Mouse (Mus musculus): ENCODE measurements around the gene Gm5244. TPM values are rescaled to one million over a fixed set of nuclear protein-coding genes. Genes with fewer than 3 reads are reported as not detected.

Gene Gm5244
- total RNA-seq (2023), result not detected

DNA sequence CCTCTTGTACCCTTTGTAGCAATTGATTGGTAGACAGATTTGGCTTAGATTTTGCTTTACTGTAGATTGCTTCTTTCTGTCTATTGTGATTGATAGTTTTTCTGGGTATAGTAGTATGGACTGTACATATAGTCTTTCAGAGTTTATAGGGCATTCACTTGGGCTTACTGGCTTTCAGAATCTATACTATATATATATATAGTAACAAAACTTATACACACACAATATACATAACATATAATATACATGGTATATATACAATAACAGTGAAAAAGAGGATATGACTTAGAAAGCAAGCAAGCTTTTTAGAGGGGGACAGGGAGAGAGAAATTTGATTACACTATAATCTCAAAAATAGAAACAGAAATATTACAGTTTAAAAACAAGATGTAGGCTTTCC is at the start of gene Gm5244:
Gm5244 (plus strand) TSS at position 301 of the 400 bp plus-strand sequence.

DNA sequence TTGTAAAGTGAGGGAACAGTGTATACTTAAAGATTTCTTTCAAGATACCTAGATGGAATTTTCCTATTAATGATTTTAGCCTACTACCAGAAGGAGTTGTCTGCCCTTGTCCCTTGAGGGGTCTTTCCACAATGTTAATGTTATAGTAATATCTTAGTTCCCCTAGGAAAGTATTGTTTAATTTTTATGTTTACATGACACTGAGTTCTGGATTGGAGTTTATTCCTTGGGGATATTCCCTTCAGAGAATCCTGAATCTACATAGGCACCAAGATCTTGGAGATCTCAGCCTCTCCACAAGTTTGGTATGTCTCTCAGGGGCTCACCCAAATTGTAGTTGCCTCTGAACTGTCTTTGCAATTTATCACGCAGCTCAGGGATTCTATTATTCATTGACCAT is 10.5 kb downstream of the Gm5244 start, which contains the start of gene Olfr1444:
Olfr1444 (plus strand) TSS at position 301 of the 400 bp plus-strand sequence.

DNA sequence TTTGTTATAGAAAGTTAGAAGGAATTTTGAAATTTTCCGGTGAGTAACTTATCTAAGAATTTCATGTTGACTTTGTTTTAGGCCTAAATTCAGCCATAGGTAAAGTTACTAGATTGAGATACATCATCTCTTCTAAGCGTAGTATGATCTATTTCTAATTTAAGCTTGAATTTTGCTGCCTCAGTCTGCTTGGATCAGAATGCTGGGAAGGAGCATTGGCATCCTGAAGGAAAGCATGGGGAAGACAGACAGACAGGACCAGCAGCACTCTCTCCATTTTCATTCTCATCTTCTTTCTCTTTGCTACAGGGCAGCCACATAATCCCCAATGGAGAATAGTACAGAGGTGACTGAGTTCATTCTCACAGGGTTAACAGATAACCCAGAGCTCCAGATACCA is 37.1 kb downstream of the Gm5244 start, which contains the start of gene Olfr1445:
Olfr1445 (plus strand) TSS at position 301 of the 400 bp plus-strand sequence.

GRCm38 (mm10) chr19:12893424-12893823 is 46.9 kb downstream of the Gm5244 start, which contains the start of gene Olfr1446:
Gene Olfr1446, minus strand, starts transcription at chr19:12893524.

Other genes starting within 250 kb of the Gm5244 start
- gene Gm4952, start 246.7 kb upstream of the Gm5244 start, total RNA-seq (2023), result not detected
- gene Glyat, start 213.4 kb upstream of the Gm5244 start, total RNA-seq (2023), result not detected
- gene Olfr1442, start 176.2 kb upstream of the Gm5244 start, total RNA-seq (2023), result not detected
- not detected for gene Olfr1443, start 168.6 kb upstream of the Gm5244 start, total RNA-seq (2023)
- not detected for gene Keg1, start 150.9 kb upstream of the Gm5244 start, total RNA-seq (2023)
- gene Cntf, start 81.0 kb upstream of the Gm5244 start, total RNA-seq (2023), result 4.5 TPM
- gene Zfp91, start 50.6 kb upstream of the Gm5244 start, total RNA-seq (2023), result 81.9 TPM
- 30.4 TPM for gene Lpxn, start 50.5 kb upstream of the Gm5244 start, total RNA-seq (2023)
- not detected for gene Olfr1444, start 10.6 kb downstream of the Gm5244 start, total RNA-seq (2023)
- gene Olfr1445, start 37.2 kb downstream of the Gm5244 start, total RNA-seq (2023), result not detected
- not detected for gene Olfr1446, start 46.8 kb downstream of the Gm5244 start, total RNA-seq (2023)
- gene Olfr1447, start 57.1 kb downstream of the Gm5244 start, total RNA-seq (2023), result not detected
- gene Olfr1448, start 77.7 kb downstream of the Gm5244 start, total RNA-seq (2023), result not detected
- not detected for gene Olfr1449, start 84.2 kb downstream of the Gm5244 start, total RNA-seq (2023)
- gene Olfr1450, start 103.6 kb downstream of the Gm5244 start, total RNA-seq (2023), result not detected
- gene Olfr1451, start 148.3 kb downstream of the Gm5244 start, total RNA-seq (2023), result not detected
- not detected for gene Olfr1453, start 181.6 kb downstream of the Gm5244 start, total RNA-seq (2023)
- gene Olfr1454, start 213.9 kb downstream of the Gm5244 start, total RNA-seq (2023), result not detected

All from CD4-positive naive resting alpha-beta T cell, adult 76 days (primary cell).